In the genomic region with DNA sequence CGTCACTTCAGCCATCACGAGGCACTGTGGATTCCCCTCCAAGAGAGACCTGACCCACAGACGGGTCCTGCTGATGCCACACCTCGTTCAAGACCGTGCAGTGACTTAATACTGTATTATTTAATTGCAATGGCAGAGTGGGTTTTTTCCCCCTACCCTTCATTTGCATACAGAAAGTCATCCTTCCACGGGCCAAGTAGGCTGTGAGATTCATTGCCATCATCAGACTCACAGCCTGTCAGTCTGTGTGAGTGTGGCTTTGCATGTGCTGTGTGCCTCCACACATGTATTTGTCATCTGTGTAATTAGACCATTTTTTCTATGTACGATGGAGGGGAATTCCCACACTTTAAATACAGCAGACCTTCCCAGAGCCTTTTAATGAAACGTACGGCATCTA, we compare ENCODE assay signal across 12 mouse cellular contexts. TPM values are rescaled to one million over a fixed set of nuclear protein-coding genes. Genes with fewer than 3 reads are reported as not detected.
DNase-seq lines count a peak whose midpoint lies in the region; ATAC-seq and TF ChIP-seq lines count a peak whose summit lies in the region.
"Had no signal": no experiment of that assay in that cellular context is flagged by ENCODE, and none has a peak within 500 bp of the region (broad histone marks: within the 10 kb centered on the region; RNA-seq: fewer than 3 reads in every experiment).

No protein-coding gene starts in this region.

- no peaks in the 10 kb centered on the region for H3K36me3 ChIP-seq in heart, embryonic 13.5 days
- no peaks in the 10 kb centered on the region for H3K36me3 ChIP-seq in heart, embryonic 10.5 days
- no peaks in the 10 kb centered on the region for H3K36me3 ChIP-seq in midbrain, embryonic 12.5 days
- no peaks in the 10 kb centered on the region for H3K36me3 ChIP-seq in kidney, embryonic 15.5 days
- H3K36me3 ChIP-seq: stomach, embryonic 15.5 days had no signal

- H3K9ac ChIP-seq in heart, embryonic 13.5 days, result no peak overlapping the region
- no peak overlapping the region for H3K9ac ChIP-seq in midbrain, embryonic 12.5 days (replicated peaks)
- H3K9ac ChIP-seq in kidney, embryonic 15.5 days, result no peak overlapping the region
- H3K9ac ChIP-seq: stomach, embryonic 15.5 days had no signal

- DNase-seq in heart, embryonic 10.5 days (ENCODE audit: low spot score), result no peak
- peak; percentile 61 for DNase-seq in CD4-positive helper T cell, adult 2 months (ENCODE audit: low read depth, low spot score)
- no peak for DNase-seq in kidney, postnatal 14 days
- DNase-seq in adrenal gland, adult (ENCODE audit: inconsistent age in 2 of 2, low spot score in 1 of 2), result no peak
- DNase-seq: heart, adult 2 months; kidney, postnatal 36 days; lung, adult 18-20 months had no signal

- H3K27me3 ChIP-seq in heart, embryonic 13.5 days (replicated peaks), result no peaks in the 10 kb centered on the region
- no peaks in the 10 kb centered on the region for H3K27me3 ChIP-seq in heart, embryonic 10.5 days (ENCODE audit: insufficient read depth, poor library complexity, severe bottlenecking)
- no peaks in the 10 kb centered on the region for H3K27me3 ChIP-seq in midbrain, embryonic 12.5 days
- 0 out of 2 replicates have a peak, but pooled peaks cover 7% of the 10 kb centered on the region for H3K27me3 ChIP-seq in kidney, embryonic 15.5 days
- H3K27me3 ChIP-seq: stomach, embryonic 15.5 days had no signal

- no peak for TF ChIP-seq CTCF in cortical plate, adult 2 months (IDR thresholded peaks at IDR 0.05; ENCODE audit: extremely low read depth, insufficient read depth, low read length)

- no peak for ATAC-seq in heart, embryonic 13.5 days (ENCODE audit: extremely low read depth, insufficient number of reproducible peaks, low FRiP score, low TSS enrichment)
- no peak for ATAC-seq in midbrain, embryonic 12.5 days (ENCODE audit: low FRiP score, low read depth)
- ATAC-seq in kidney, embryonic 15.5 days (replicated peaks; ENCODE audit: low FRiP score), result no peak

- H3K27ac ChIP-seq in heart, embryonic 13.5 days (replicated peaks), result no peak overlapping the region
- H3K27ac ChIP-seq in heart, embryonic 10.5 days, result no peak overlapping the region
- H3K27ac ChIP-seq in cortical plate, adult 2 months (ENCODE audit: insufficient read depth, low read length), result no peak overlapping the region
- no peak overlapping the region for H3K27ac ChIP-seq in midbrain, embryonic 12.5 days (replicated peaks)
- no peak overlapping the region for H3K27ac ChIP-seq in kidney, embryonic 15.5 days
- H3K27ac ChIP-seq: heart, adult 2 months; stomach, embryonic 15.5 days had no signal

- WGBS in heart, embryonic 13.5 days, result 67% methylated on average over 9 of the region's 9 CpGs
- 75% methylated on average over 9 of the region's 9 CpGs for WGBS in heart, embryonic 10.5 days
- 80% methylated on average over 9 of the region's 9 CpGs for WGBS in midbrain, embryonic 12.5 days
- 68% methylated on average over 9 of the region's 9 CpGs for WGBS in kidney, embryonic 15.5 days

- TF ChIP-seq POLR2A in cortical plate, adult 2 months (IDR thresholded peaks at IDR 0.05; ENCODE audit: extremely low read depth, insufficient read depth, low read length), result no peak

- H3K4me3 ChIP-seq in heart, embryonic 13.5 days, result no peak overlapping the region
- H3K4me3 ChIP-seq in heart, embryonic 10.5 days, result no peak overlapping the region
- peak overlapping the region; percentile 26; the same call in 1 of the 2 replicates for H3K4me3 ChIP-seq in cortical plate, adult 2 months (ENCODE audit: insufficient read depth, low read length)
- peak overlapping the region; percentile 0; the same call in 1 of the 2 replicates for H3K4me3 ChIP-seq in midbrain, embryonic 12.5 days
- H3K4me3 ChIP-seq in kidney, embryonic 15.5 days (replicated peaks), result no peak overlapping the region
- H3K4me3 ChIP-seq: heart, adult 2 months; stomach, embryonic 15.5 days had no signal

- H3K4me2 ChIP-seq in heart, embryonic 13.5 days, result peak overlapping the region; percentile 74; the same call in 1 of the 2 replicates
- 0 out of 2 replicates have a peak overlapping the region, but pooled peaks have one; percentile 36 for H3K4me2 ChIP-seq in midbrain, embryonic 12.5 days (replicated peaks)
- no peak overlapping the region for H3K4me2 ChIP-seq in kidney, embryonic 15.5 days

- H3K9me3 ChIP-seq in heart, embryonic 13.5 days, result 0 out of 2 replicates have a peak, but pooled peaks cover 4% of the 10 kb centered on the region
- H3K9me3 ChIP-seq in heart, embryonic 10.5 days, result no peaks in the 10 kb centered on the region
- no peaks in the 10 kb centered on the region for H3K9me3 ChIP-seq in midbrain, embryonic 12.5 days
- no peaks in the 10 kb centered on the region for H3K9me3 ChIP-seq in kidney, embryonic 15.5 days (replicated peaks)
- H3K9me3 ChIP-seq: stomach, embryonic 15.5 days had no signal

- H3K4me1 ChIP-seq in heart, embryonic 13.5 days, result peaks cover 38% of the 10 kb centered on the region
- peaks cover 38% of the 10 kb centered on the region for H3K4me1 ChIP-seq in heart, embryonic 10.5 days
- H3K4me1 ChIP-seq in cortical plate, adult 2 months (ENCODE audit: control insufficient read depth, insufficient read depth, low read length), result no peaks in the 10 kb centered on the region
- H3K4me1 ChIP-seq in midbrain, embryonic 12.5 days, result peaks cover 10% of the 10 kb centered on the region
- H3K4me1 ChIP-seq in kidney, embryonic 15.5 days, result peaks cover 13% of the 10 kb centered on the region

RNA-seq across cellular contexts. Expression of a gene that starts 1.1 kb away (rescaled TPM):
- 0.07 and 0.14 TPM in 2 replicates for polyA plus RNA-seq in heart, embryonic 13.5 days (2015; fragmentation: Nextera tagmentation; extraction: Ambion mirVana)
- 0.30 TPM in 1 of 2 replicates, not detected in the other for polyA plus RNA-seq in heart, embryonic 10.5 days (2016; fragmentation: Nextera tagmentation; extraction: Ambion mirVana)
- 2.6 and 3.2 TPM in 2 replicates for polyA plus RNA-seq in cortical plate, adult 2 months (2012; rRNA removed)
- polyA plus RNA-seq in midbrain, embryonic 12.5 days (2016; fragmentation: Nextera tagmentation; extraction: Ambion mirVana), result 1.5 and 3.3 TPM in 2 replicates
- 0.21 and 0.31 TPM in 2 replicates for polyA plus RNA-seq in kidney, embryonic 15.5 days (2015; fragmentation: Nextera tagmentation; extraction: Ambion mirVana)

Comparison
In these comparisons a context has a peak if more than half of its experiments do, and no peak if none do; other contexts are left out.
1. H3K4me3 ChIP-seq: peak in cortical plate, adult 2 months (single experiment) and midbrain, embryonic 12.5 days (single experiment); none in heart, embryonic 13.5 days (single experiment), heart, embryonic 10.5 days (single experiment) and kidney, embryonic 15.5 days (single experiment).